Mouse (Mus musculus) erythroblast, embryonic 14.5 days (primary cell): ENCODE results near the gene Ush2a.

ENCODE experiments used
- GATA1 ChIP-seq: IDR thresholded peaks from 2 replicates; pipeline ENCODE4 v1.6.1; 2012; ENCODE audit warnings: low read length, inconsistent platforms, mixed read lengths
- TAL1 ChIP-seq: IDR thresholded peaks from 3 replicates; pipeline ENCODE4 v1.6.1; 2012; ENCODE audit warnings: low read length, inconsistent platforms, mixed read lengths

DNA sequence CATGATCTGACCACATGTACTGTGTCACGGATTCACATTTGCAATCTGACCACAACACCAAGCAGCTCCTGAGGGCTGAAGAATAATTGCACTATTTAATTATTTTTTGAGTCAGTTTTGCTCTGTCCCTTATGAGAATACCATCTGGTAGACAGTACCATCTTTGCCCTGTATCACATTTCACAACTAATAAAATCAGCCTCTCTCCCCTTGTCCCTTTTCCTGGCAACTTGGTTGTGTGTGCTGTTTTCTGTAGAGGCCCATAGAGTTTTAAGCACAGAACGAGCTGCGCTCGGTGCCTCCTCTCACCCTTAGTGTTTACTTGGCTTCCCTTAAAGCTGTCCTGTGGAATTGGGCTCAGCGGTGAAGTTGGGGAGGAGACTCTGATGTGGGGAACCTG is 290.0 kb downstream of the Ush2a start:
- TF ChIP-seq GATA1: no peak
- TF ChIP-seq TAL1: no peak
